Mouse (Mus musculus): ENCODE results near the gene H2-DMb2.
A peak's percentile ranks its signal among the peaks of the same experiment; 100 is the strongest.

Gene H2-DMb2

GRCm38 (mm10) chr17:34118873-34119248, 24.2 kb upstream of the H2-DMb2 start:
- DNase-seq, result no peak

GRCm38 (mm10) chr17:34119249-34120179, 23.6 kb upstream of the H2-DMb2 start, which contains the start of gene H2-DMa:
TSS of gene H2-DMa (plus strand) at chr17:34119541.
- DNase-seq, result peak; percentile 99

GRCm38 (mm10) chr17:34120180-34120723, 22.9 kb upstream of the H2-DMb2 start:
- DNase-seq, result peak; percentile 87 to 93

- DNase-seq, result peak; percentile 89 to 92
These were observed 22.3 kb upstream of the H2-DMb2 start for GRCm38 (mm10) chr17:34120814-34121171.

- peak; percentile 90 to 91 for DNase-seq
These were observed 21.8 kb upstream of the H2-DMb2 start for GRCm38 (mm10) chr17:34121172-34121878.

- peak; percentile 72 to 77 for DNase-seq
These were observed 21.3 kb upstream of the H2-DMb2 start for GRCm38 (mm10) chr17:34121879-34122187.

- DNase-seq, result peak; percentile 97 to 98
These were observed 20.7 kb upstream of the H2-DMb2 start, which contains the start of gene Brd2 for GRCm38 (mm10) chr17:34122188-34122984. TSS of gene Brd2 (minus strand) at chr17:34122634.

GRCm38 (mm10) chr17:34123111-34123510, 20.0 kb upstream of the H2-DMb2 start:
- no peak for DNase-seq

- peak; percentile 56 to 71 for DNase-seq
These were observed 19.6 kb upstream of the H2-DMb2 start for GRCm38 (mm10) chr17:34123518-34123917.

- DNase-seq, result peak; percentile 34 to 47
These were observed 18.5 kb upstream of the H2-DMb2 start for GRCm38 (mm10) chr17:34124649-34125048.

- peak in 1 of 2 experiments; percentile 36 for DNase-seq
These were observed 16.2 kb upstream of the H2-DMb2 start for GRCm38 (mm10) chr17:34126826-34127420.

GRCm38 (mm10) chr17:34127475-34127874, 15.6 kb upstream of the H2-DMb2 start:
- peak; percentile 81 for DNase-seq

GRCm38 (mm10) chr17:34128264-34128937, 14.7 kb upstream of the H2-DMb2 start:
- DNase-seq, result no peak

GRCm38 (mm10) chr17:34128944-34129791, 13.9 kb upstream of the H2-DMb2 start:
- no peak for DNase-seq

GRCm38 (mm10) chr17:34130073-34130947, 12.8 kb upstream of the H2-DMb2 start:
- no peak for DNase-seq

GRCm38 (mm10) chr17:34131911-34132310, 11.2 kb upstream of the H2-DMb2 start:
- no peak for DNase-seq

GRCm38 (mm10) chr17:34133289-34133688, 9.8 kb upstream of the H2-DMb2 start:
- DNase-seq, result no peak

GRCm38 (mm10) chr17:34134451-34134850, 8.7 kb upstream of the H2-DMb2 start:
- no peak for DNase-seq
